Mouse (Mus musculus): Measurements from ENCODE around the gene Dlg2. TPM values are rescaled to one million over a fixed set of nuclear protein-coding genes. Genes with fewer than 3 reads are reported as not detected.

The Dlg2 gene
- polyA plus RNA-seq, 1 experiment: 0.01 TPM

DNA sequence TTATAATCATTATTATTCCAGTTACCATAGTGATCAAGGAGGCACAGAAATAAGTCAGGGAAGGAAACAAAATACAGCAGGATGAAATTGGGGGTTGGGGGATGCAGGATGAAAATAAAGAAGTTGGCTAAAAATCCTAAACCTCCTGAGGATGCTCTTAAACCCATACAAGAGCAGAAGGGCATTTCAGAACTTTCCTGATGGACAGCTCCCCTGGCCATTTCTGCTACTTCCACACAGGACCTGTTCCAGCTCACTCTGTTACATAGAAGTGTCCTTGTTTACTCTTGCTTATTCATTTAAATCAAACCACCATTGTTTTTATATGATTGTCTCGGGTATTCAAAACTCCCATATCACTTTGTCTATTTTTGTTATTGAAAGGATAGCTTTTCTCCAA, 791.3 kb downstream of the Dlg2 start:
- Histone ChIP-seq H3K79me3 (ENCODE audit: low read depth) (no peaks in the 10 kb centered on the region), H3ac (ENCODE audit: control insufficient read depth, insufficient read length, low read depth) (no peak overlapping the region), H3K27me3 (ENCODE audit: control insufficient read depth, insufficient read depth, insufficient read length) (peaks cover under 1% of the 10 kb centered on the region), H3K36me3 (ENCODE audit: control insufficient read depth, insufficient read depth) (no peaks in the 10 kb centered on the region), H3K79me2 (ENCODE audit: control insufficient read depth, insufficient read depth) (no peaks in the 10 kb centered on the region), H3K4me3 (ENCODE audit: insufficient read depth, poor library complexity, severe bottlenecking) (no peak overlapping the region)
- TF ChIP-seq MYOG (IDR thresholded peaks at IDR 0.05; ENCODE audit: control insufficient read depth, extremely low read depth, insufficient read length) (no peak), CEBPB (IDR thresholded peaks at IDR 0.05; ENCODE audit: low read depth) (no peak), USF1 (IDR thresholded peaks at IDR 0.05; ENCODE audit: low read depth) (no peak), CTCF (IDR thresholded peaks at IDR 0.05; ENCODE audit: control insufficient read depth, insufficient read depth, insufficient read length) (no peak), MYOD1 (IDR thresholded peaks at IDR 0.05; ENCODE audit: control insufficient read depth, insufficient read length, low read depth) (no peak), FOSL1 (IDR thresholded peaks at IDR 0.05; ENCODE audit: insufficient read depth, low read length, poor library complexity, severe bottlenecking) (no peak), MAX (IDR thresholded peaks at IDR 0.05) (no peak)

GRCm38 (mm10) chr7:91284167-91284566, 807.7 kb downstream of the Dlg2 start:
- no peaks in the 10 kb centered on the region for H3K79me3 ChIP-seq (ENCODE audit: low read depth)
- no peaks in the 10 kb centered on the region for H3K36me3 ChIP-seq (ENCODE audit: control insufficient read depth, insufficient read depth)
- H3K79me2 ChIP-seq (ENCODE audit: control insufficient read depth, insufficient read depth): no peaks in the 10 kb centered on the region
- H3K27me3 ChIP-seq (ENCODE audit: control insufficient read depth, insufficient read depth, insufficient read length): no peaks in the 10 kb centered on the region
- no peak overlapping the region for H3K4me3 ChIP-seq (ENCODE audit: insufficient read depth, poor library complexity, severe bottlenecking)
- TF ChIP-seq FOSL1 (IDR thresholded peaks at IDR 0.05; ENCODE audit: insufficient read depth, low read length, poor library complexity, severe bottlenecking) (no peak), MYOG (IDR thresholded peaks at IDR 0.05; ENCODE audit: control insufficient read depth, extremely low read depth, insufficient read length) (no peak), MYOD1 (IDR thresholded peaks at IDR 0.05; ENCODE audit: control insufficient read depth, insufficient read length, low read depth) (no peak), USF1 (IDR thresholded peaks at IDR 0.05; ENCODE audit: low read depth) (no peak), MAX (IDR thresholded peaks at IDR 0.05) (no peak), CTCF (IDR thresholded peaks at IDR 0.05; ENCODE audit: control insufficient read depth, insufficient read depth, insufficient read length) (no peak), CEBPB (IDR thresholded peaks at IDR 0.05; ENCODE audit: low read depth) (no peak)
- H3ac ChIP-seq (ENCODE audit: control insufficient read depth, insufficient read length, low read depth): no peak overlapping the region

DNA sequence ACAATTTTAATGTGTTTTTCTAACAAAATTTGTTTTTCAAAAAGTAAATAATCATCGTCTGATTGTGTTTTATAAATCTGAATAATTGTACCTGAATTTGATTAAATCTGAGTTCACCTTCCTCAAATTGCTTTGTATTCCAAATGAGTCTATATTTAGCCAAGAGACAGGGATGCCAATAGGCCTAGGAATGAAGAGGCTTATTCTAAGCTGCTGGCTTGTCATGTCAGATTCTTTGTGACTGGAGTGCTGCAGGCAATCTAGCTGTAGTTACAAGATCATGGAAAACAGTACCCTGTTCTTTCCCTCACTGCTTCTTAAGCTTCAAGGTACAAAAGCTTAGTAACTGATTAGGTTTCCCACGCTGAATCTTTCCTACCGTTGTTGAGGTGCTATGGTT, 811.9 kb downstream of the Dlg2 start:
- no peaks in the 10 kb centered on the region for H3K36me3 ChIP-seq (ENCODE audit: control insufficient read depth, insufficient read depth)
- no peaks in the 10 kb centered on the region for H3K79me3 ChIP-seq (ENCODE audit: low read depth)
- no peak for TF ChIP-seq USF1 (IDR thresholded peaks at IDR 0.05; ENCODE audit: low read depth)
- TF ChIP-seq CTCF (IDR thresholded peaks at IDR 0.05; ENCODE audit: control insufficient read depth, insufficient read depth, insufficient read length): no peak
- TF ChIP-seq MAX (IDR thresholded peaks at IDR 0.05): no peak
- no peak for TF ChIP-seq CEBPB (IDR thresholded peaks at IDR 0.05; ENCODE audit: low read depth)
- TF ChIP-seq MYOD1 (IDR thresholded peaks at IDR 0.05; ENCODE audit: control insufficient read depth, insufficient read length, low read depth): no peak
- no peak for TF ChIP-seq FOSL1 (IDR thresholded peaks at IDR 0.05; ENCODE audit: insufficient read depth, low read length, poor library complexity, severe bottlenecking)
- TF ChIP-seq MYOG (IDR thresholded peaks at IDR 0.05; ENCODE audit: control insufficient read depth, extremely low read depth, insufficient read length): no peak
- no peak overlapping the region for H3K4me3 ChIP-seq (ENCODE audit: insufficient read depth, poor library complexity, severe bottlenecking)
- no peak overlapping the region for H3ac ChIP-seq (ENCODE audit: control insufficient read depth, insufficient read length, low read depth)
- H3K79me2 ChIP-seq (ENCODE audit: control insufficient read depth, insufficient read depth): no peaks in the 10 kb centered on the region
- H3K27me3 ChIP-seq (ENCODE audit: control insufficient read depth, insufficient read depth, insufficient read length): no peaks in the 10 kb centered on the region

DNA sequence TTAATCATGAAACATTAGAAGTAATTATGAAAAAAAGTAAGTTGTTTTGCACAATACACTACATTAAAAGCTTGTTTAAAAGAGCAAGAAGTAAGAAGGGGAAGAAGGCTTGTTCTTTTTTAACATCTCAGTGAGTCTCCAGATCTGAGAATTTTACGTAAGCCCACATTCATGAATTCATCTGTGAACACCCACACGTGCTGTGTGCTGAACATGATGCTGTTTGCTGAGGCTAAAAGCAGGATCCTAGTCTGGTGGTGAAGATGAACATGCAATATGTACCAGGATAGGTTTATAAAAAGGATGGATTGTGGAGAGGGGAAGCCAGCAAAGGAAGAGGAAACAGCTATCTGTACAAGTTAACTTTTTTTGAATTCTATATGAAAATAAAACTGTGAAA, 819.7 kb downstream of the Dlg2 start:
- H3K27me3 ChIP-seq (ENCODE audit: control insufficient read depth, insufficient read depth, insufficient read length): no peaks in the 10 kb centered on the region
- H3K4me3 ChIP-seq (ENCODE audit: insufficient read depth, poor library complexity, severe bottlenecking): no peak overlapping the region
- no peaks in the 10 kb centered on the region for H3K79me3 ChIP-seq (ENCODE audit: low read depth)
- no peaks in the 10 kb centered on the region for H3K36me3 ChIP-seq (ENCODE audit: control insufficient read depth, insufficient read depth)
- H3ac ChIP-seq (ENCODE audit: control insufficient read depth, insufficient read length, low read depth): no peak overlapping the region
- TF ChIP-seq FOSL1 (IDR thresholded peaks at IDR 0.05; ENCODE audit: insufficient read depth, low read length, poor library complexity, severe bottlenecking) (no peak), CEBPB (IDR thresholded peaks at IDR 0.05; ENCODE audit: low read depth) (no peak), MYOD1 (IDR thresholded peaks at IDR 0.05; ENCODE audit: control insufficient read depth, insufficient read length, low read depth) (no peak), MAX (IDR thresholded peaks at IDR 0.05) (no peak), USF1 (IDR thresholded peaks at IDR 0.05; ENCODE audit: low read depth) (no peak)
- no peaks in the 10 kb centered on the region for H3K79me2 ChIP-seq (ENCODE audit: control insufficient read depth, insufficient read depth)

- no peaks in the 10 kb centered on the region for H3K79me2 ChIP-seq (ENCODE audit: control insufficient read depth, insufficient read depth)
- no peaks in the 10 kb centered on the region for H3K79me3 ChIP-seq (ENCODE audit: low read depth)
- H3K36me3 ChIP-seq (ENCODE audit: control insufficient read depth, insufficient read depth): no peaks in the 10 kb centered on the region
- H3K4me3 ChIP-seq (ENCODE audit: insufficient read depth, poor library complexity, severe bottlenecking): no peak overlapping the region
- no peaks in the 10 kb centered on the region for H3K27me3 ChIP-seq (ENCODE audit: control insufficient read depth, insufficient read depth, insufficient read length)
- TF ChIP-seq MYOD1 (IDR thresholded peaks at IDR 0.05; ENCODE audit: control insufficient read depth, insufficient read length, low read depth) (no peak), CTCF (IDR thresholded peaks at IDR 0.05; ENCODE audit: control insufficient read depth, insufficient read depth, insufficient read length) (no peak), CEBPB (IDR thresholded peaks at IDR 0.05; ENCODE audit: low read depth) (no peak), MYOG (IDR thresholded peaks at IDR 0.05; ENCODE audit: control insufficient read depth, extremely low read depth, insufficient read length) (no peak), FOSL1 (IDR thresholded peaks at IDR 0.05; ENCODE audit: insufficient read depth, low read length, poor library complexity, severe bottlenecking) (no peak), USF1 (IDR thresholded peaks at IDR 0.05; ENCODE audit: low read depth) (no peak), MAX (IDR thresholded peaks at IDR 0.05) (no peak)
- no peak overlapping the region for H3ac ChIP-seq (ENCODE audit: control insufficient read depth, insufficient read length, low read depth)
Measured at GRCm38 (mm10) chr7:91311177-91311576, 834.7 kb downstream of the Dlg2 start.

DNA sequence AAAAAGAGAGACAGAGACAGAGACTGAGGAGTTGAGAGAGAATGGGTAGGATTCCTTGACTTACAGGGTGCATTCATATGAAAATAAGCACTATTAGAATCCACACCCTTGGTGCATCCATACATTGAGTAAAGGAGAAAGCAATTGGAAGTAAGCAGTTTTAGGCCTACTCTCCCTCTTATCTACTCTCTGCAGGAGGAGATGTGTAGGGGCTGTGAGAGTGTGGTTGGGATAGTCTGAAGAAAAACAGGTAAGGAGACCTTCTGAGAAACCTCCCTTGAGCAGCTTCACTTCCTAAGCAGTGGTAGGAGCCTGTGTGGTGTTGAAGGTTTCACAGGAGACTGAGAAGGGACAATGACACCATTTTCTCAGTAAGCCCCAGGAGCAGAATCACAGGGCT, 868.6 kb downstream of the Dlg2 start:
- TF ChIP-seq CTCF (IDR thresholded peaks at IDR 0.05; ENCODE audit: control insufficient read depth, insufficient read depth, insufficient read length) (no peak), MAX (IDR thresholded peaks at IDR 0.05) (no peak), FOSL1 (IDR thresholded peaks at IDR 0.05; ENCODE audit: insufficient read depth, low read length, poor library complexity, severe bottlenecking) (no peak), MYOD1 (IDR thresholded peaks at IDR 0.05; ENCODE audit: control insufficient read depth, insufficient read length, low read depth) (no peak), CEBPB (IDR thresholded peaks at IDR 0.05; ENCODE audit: low read depth) (no peak), USF1 (IDR thresholded peaks at IDR 0.05; ENCODE audit: low read depth) (no peak), MYOG (IDR thresholded peaks at IDR 0.05; ENCODE audit: control insufficient read depth, extremely low read depth, insufficient read length) (no peak)
- no peak overlapping the region for H3ac ChIP-seq (ENCODE audit: control insufficient read depth, insufficient read length, low read depth)

More for the DNA sequence above, 868.6 kb downstream of the Dlg2 start:
- Histone ChIP-seq H3K36me3 (ENCODE audit: control insufficient read depth, insufficient read depth) (no peaks in the 10 kb centered on the region), H3K27me3 (ENCODE audit: control insufficient read depth, insufficient read depth, insufficient read length) (no peaks in the 10 kb centered on the region), H3K79me2 (ENCODE audit: control insufficient read depth, insufficient read depth) (no peaks in the 10 kb centered on the region), H3K79me3 (ENCODE audit: low read depth) (no peaks in the 10 kb centered on the region), H3K4me3 (ENCODE audit: insufficient read depth, poor library complexity, severe bottlenecking) (no peak overlapping the region)

Measured in C2C12 (cell line).